Mouse (Mus musculus) myocyte (in vitro differentiated cells): ENCODE measurements at regions not wholly inside any gene's neighbourhood (a gene's known extent, or its start where the extent isn't known, plus 50 kb on each side); places are given as distances from the start of the nearest gene placed in this dataset.

Experiments used
- CEBPB ChIP-seq: IDR thresholded peaks from 2 replicates; pipeline ENCODE4 v1.6.1; 2011; ENCODE audit warnings: mild to moderate bottlenecking, moderate library complexity; ENCODE audit not compliant: poor library complexity, insufficient read depth, severe bottlenecking
- POLR2A ChIP-seq: IDR thresholded peaks from one replicate; pipeline ENCODE4 v1.6.1; 2011; ENCODE audit warnings: low read depth, mild to moderate bottlenecking, control low read depth, moderate library complexity; ENCODE audit not compliant: insufficient read length
- POLR2AphosphoS2 ChIP-seq: IDR thresholded peaks from one replicate; pipeline ENCODE4 v1.6.1; 2011; ENCODE audit warnings: low read depth, control low read depth; ENCODE audit not compliant: insufficient read length
- REST ChIP-seq: IDR thresholded peaks from one replicate; pipeline ENCODE4 v1.6.1; 2011; ENCODE audit warnings: mild to moderate bottlenecking, control low read depth, moderate library complexity; ENCODE audit not compliant: insufficient read depth, insufficient read length
- TCF12 ChIP-seq: IDR thresholded peaks from one replicate; pipeline ENCODE4 v1.6.1; 2011; ENCODE audit warnings: mild to moderate bottlenecking, control low read depth; ENCODE audit not compliant: poor library complexity, insufficient read depth, severe bottlenecking

GRCm38 (mm10) chr5:37963688-37964087 is 74.9 kb upstream of the Stx18 start:
- TF ChIP-seq POLR2A (no peak), CEBPB (no peak), REST (no peak), TCF12 (no peak), POLR2AphosphoS2 (no peak)
